Mouse (Mus musculus) thymus, adult 2 months (tissue): ENCODE measurements around the gene D17Wsu92e.

Experiments
- CTCF ChIP-seq: fragments of 200-500 bp; IDR thresholded peaks from 2 replicates; pipeline ENCODE4 v1.5.1; 2012; ENCODE audit warnings: mild to moderate bottlenecking, control low read depth, low read length, moderate library complexity, borderline replicate concordance; ENCODE audit not compliant: control insufficient read depth, poor library complexity, insufficient read depth; ENCODE audit errors: extremely low read depth
- POLR2A ChIP-seq: fragments of 200-500 bp; IDR thresholded peaks from 2 replicates; pipeline ENCODE4 v1.6.1; 2012; ENCODE audit warnings: mild to moderate bottlenecking, low read length, control low read depth, moderate library complexity; ENCODE audit not compliant: control insufficient read depth, poor library complexity, insufficient read depth; ENCODE audit errors: extremely low read depth

GRCm38 (mm10) chr17:27721125-27721664, 99.3 kb downstream of the D17Wsu92e start:
- no peak for TF ChIP-seq CTCF
- TF ChIP-seq POLR2A, result no peak
